Comparison of ENCODE assay signal across 26 mouse cellular contexts in genomic region chr16:79640898-79641297, GRCm38 (mm10).
"Had no signal": no experiment of that assay in that cellular context is flagged by ENCODE, and none has a peak within 500 bp of the region (broad histone marks: within the 10 kb centered on the region; RNA-seq: fewer than 3 reads in every experiment).

No protein-coding gene starts in this region.

- H3K9me3 ChIP-seq: heart, embryonic 12.5 days; hindbrain, embryonic 10.5 days; hindbrain, embryonic 12.5 days; intestine, embryonic 15.5 days; limb, embryonic 10.5 days; limb, embryonic 12.5 days; liver, embryonic 13.5 days had no signal

- H3K4me3 ChIP-seq: heart, adult 2 months; heart, embryonic 12.5 days; hindbrain, embryonic 10.5 days; hindbrain, embryonic 12.5 days; intestine, embryonic 15.5 days; layer of hippocampus, adult 2 months; left cerebral cortex, adult 2 months; limb, embryonic 10.5 days; limb, embryonic 12.5 days; liver, embryonic 13.5 days had no signal

- H3K27me3 ChIP-seq: heart, embryonic 12.5 days; hindbrain, embryonic 12.5 days; intestine, embryonic 15.5 days; limb, embryonic 12.5 days; liver, embryonic 13.5 days had no signal

- H3K4me2 ChIP-seq: heart, embryonic 12.5 days; hindbrain, embryonic 12.5 days; hindbrain, embryonic 14.5 days; intestine, embryonic 15.5 days; limb, embryonic 12.5 days; liver, embryonic 11.5 days; liver, embryonic 13.5 days had no signal

- H3K36me3 ChIP-seq: heart, embryonic 12.5 days; hindbrain, embryonic 10.5 days; hindbrain, embryonic 12.5 days; intestine, embryonic 15.5 days; limb, embryonic 10.5 days; limb, embryonic 12.5 days; liver, embryonic 13.5 days had no signal

- H3K27ac ChIP-seq: heart, adult 2 months; hindbrain, embryonic 10.5 days; hindbrain, embryonic 12.5 days; hindbrain, embryonic 14.5 days; intestine, embryonic 15.5 days; layer of hippocampus, adult 2 months; left cerebral cortex, adult 2 months; limb, embryonic 10.5 days; limb, embryonic 12.5 days; liver, embryonic 13.5 days had no signal

- H3K9ac ChIP-seq: heart, embryonic 12.5 days; hindbrain, embryonic 12.5 days; hindbrain, embryonic 14.5 days; intestine, embryonic 15.5 days; limb, embryonic 12.5 days; liver, embryonic 13.5 days had no signal

- DNase-seq: gastrocnemius, postnatal 14 days; gastrocnemius, postnatal 36 days; heart, adult 11 months; heart, adult 2 months; heart, postnatal 10 days; heart, postnatal 4 days; kidney, adult 18-20 months; kidney, adult 8-10 months; kidney, postnatal 10 days; kidney, postnatal 25 days; kidney, postnatal 4 days; liver; liver, embryonic 13.5 days had no signal

- ATAC-seq: hindbrain, embryonic 16.5 days; inflammation-experienced regulatory T-cells, adult 6 months; intestine, embryonic 15.5 days; intestine, postnatal 0 days had no signal

- H3K4me1 ChIP-seq: heart, embryonic 12.5 days; hindbrain, embryonic 10.5 days; hindbrain, embryonic 12.5 days; intestine, embryonic 15.5 days; limb, embryonic 10.5 days; limb, embryonic 12.5 days; liver, embryonic 13.5 days had no signal
